Mouse (Mus musculus) midbrain, embryonic 16.5 days (tissue): ENCODE results near the gene Gm17467. TPM values are rescaled to one million over a fixed set of nuclear protein-coding genes. Genes with fewer than 3 reads are reported as not detected.
"Not testable (repeated sequence)": the region's sequence is repeated elsewhere in the genome, so short reads cannot be mapped to it uniquely, and the experiment has no call there.

Experiments
- ATAC-seq: fragments of 200-750 bp; cut with Nextera tagmentation; 2 replicates; pipeline ENCODE4 v1.8.0; 2017; ENCODE audit warnings: moderate TSS enrichment
- H3K27ac ChIP-seq: fragments of 300-500 bp; sonication (generic); 2 replicates; pipeline ENCODE4 v1.5.1; 2014; ENCODE audit warnings: mild to moderate bottlenecking, low read length, mixed read lengths
- H3K27me3 ChIP-seq: fragments of 300-500 bp; sonication (generic); 2 replicates; pipeline ENCODE4 v1.6.1; 2014; ENCODE audit warnings: low read depth, low read length, mixed read lengths; ENCODE audit not compliant: control insufficient read depth, insufficient read depth
- H3K36me3 ChIP-seq: fragments of 300-500 bp; sonication (generic); 2 replicates; pipeline ENCODE4 v1.6.1; 2014; ENCODE audit warnings: mild to moderate bottlenecking, low read length, moderate library complexity, mixed read lengths; ENCODE audit not compliant: control insufficient read depth, insufficient read depth
- H3K4me1 ChIP-seq: fragments of 300-500 bp; sonication (generic); 2 replicates; pipeline ENCODE4 v1.6.1; 2014; ENCODE audit warnings: mild to moderate bottlenecking, low read length, mixed read lengths; ENCODE audit not compliant: control insufficient read depth, insufficient read depth
- H3K4me2 ChIP-seq: fragments of 300-500 bp; sonication (generic); 2 replicates; pipeline ENCODE4 v1.6.1; 2014; ENCODE audit warnings: mild to moderate bottlenecking, low read length, mixed read lengths
- H3K4me3 ChIP-seq: fragments of 300-500 bp; sonication (generic); 2 replicates; pipeline ENCODE4 v1.5.1; 2014; ENCODE audit warnings: low read depth, mild to moderate bottlenecking, low read length, moderate library complexity, mixed read lengths
- H3K9ac ChIP-seq: fragments of 300-500 bp; sonication (generic); 2 replicates; pipeline ENCODE4 v1.6.1; 2014; ENCODE audit warnings: low read depth, low read length, mixed read lengths
- H3K9me3 ChIP-seq: fragments of 300-500 bp; sonication (generic); replicated peaks from 2 replicates; pipeline ENCODE4 v1.6.1; 2014; ENCODE audit warnings: mild to moderate bottlenecking, low read length, mixed read lengths; ENCODE audit not compliant: control insufficient read depth, poor library complexity, severe bottlenecking
- WGBS: fragments of 180-500 bp; shearing (Covaris S2); extraction: QIAGEN DNeasy Blood & Tissue Kit; methylation state at CpG from one replicate; pipeline ENCODE4 v1.1.7; 2014; 5-methylcytosine and 5-hydroxymethylcytosine counted together
- polyA plus RNA-seq: library from polyadenylated mRNA; unstranded; fragments of >200 nt; fragmentation: Nextera tagmentation; extraction: Ambion mirVana; gene quantifications from 2 replicates; pipeline ENCODE4 v1.2.1, GENCODE M21; 2015

The Gm17467 gene
- not detected in 2 replicates for polyA plus RNA-seq

- no CpG with 5 or more reads among the region's 3 CpGs for WGBS
Measured at GRCm38 (mm10) chrX:123704691-123705090, at the start of gene Gm17467. Gene Gm17467, minus strand, starts transcription at chrX:123704791.

More at GRCm38 (mm10) chrX:123704691-123705090, at the start of gene Gm17467:
- H3K36me3 ChIP-seq, ATAC-seq, H3K9ac ChIP-seq, H3K27me3 ChIP-seq, H3K27ac ChIP-seq, H3K9me3 ChIP-seq, H3K4me1 ChIP-seq, H3K4me2 ChIP-seq, H3K4me3 ChIP-seq: not testable (repeated sequence)

Other genes starting within 250 kb of the Gm17467 start
- not detected in 2 replicates for gene Cldn34c2, start 123.1 kb downstream of the Gm17467 start, polyA plus RNA-seq
- gene Cldn34c3, start 88.9 kb upstream of the Gm17467 start, polyA plus RNA-seq: not detected in 2 replicates